Comparison of ENCODE assay signal across 8 mouse cellular contexts in the genomic region with DNA sequence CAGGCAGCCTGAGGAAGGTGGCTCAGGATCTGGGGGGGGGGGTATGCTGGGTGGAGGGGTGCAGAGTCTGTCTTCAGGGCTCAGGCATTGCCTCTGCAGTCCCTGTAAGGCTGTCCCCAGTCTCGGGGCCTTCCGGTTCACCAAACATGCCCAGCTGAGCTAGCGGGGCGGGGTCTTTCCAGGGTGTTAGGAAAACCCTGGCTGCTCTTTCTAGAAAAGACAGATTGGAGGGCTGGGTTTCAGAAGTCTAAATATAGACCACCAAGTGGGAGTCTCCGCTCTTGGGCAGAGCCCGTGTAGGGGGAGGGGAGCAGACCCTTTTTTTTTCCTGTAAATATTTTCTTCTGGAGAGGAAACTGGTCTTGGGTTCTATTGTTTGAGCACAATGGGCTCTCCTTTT. TPM values are rescaled to one million over a fixed set of nuclear protein-coding genes. Genes with fewer than 3 reads are reported as not detected.
DNase-seq lines count a peak whose midpoint lies in the region; TF ChIP-seq lines count a peak whose summit lies in the region.

No protein-coding gene starts in this region.

- DNase-seq in adrenal gland, postnatal 10 days = peak; percentile 56
- DNase-seq in adrenal gland, postnatal 4 days (ENCODE audit: low spot score in 2 of 2) = no peak
- DNase-seq in brain, embryonic 14.5 days (ENCODE audit: low read depth) = peak; percentile 88
- peak; percentile 67 to 80 for DNase-seq in heart, adult 9 months (ENCODE audit: low spot score in 2 of 2)
- DNase-seq in kidney, adult 9 months = peak; percentile 50
- DNase-seq in lung, postnatal 25 days (ENCODE audit: low spot score) = peak; percentile 84
- DNase-seq in urinary bladder, postnatal 25 days (ENCODE audit: low spot score) = no peak
- DNase-seq in thymus, postnatal 36 days = no peak

- TF ChIP-seq POLR2A in brain, embryonic 14.5 days (IDR thresholded peaks at IDR 0.05; ENCODE audit: borderline replicate concordance, extremely low read depth, insufficient read depth, insufficient read length, poor library complexity, severe bottlenecking) = no peak

- TF ChIP-seq CTCF in brain, embryonic 14.5 days (IDR thresholded peaks at IDR 0.05; ENCODE audit: borderline replicate concordance, extremely low read depth, insufficient read depth, insufficient read length) = no peak

RNA-seq across cellular contexts. Expression of gene Fam129b, which starts 32.4 kb away (rescaled TPM):
- total RNA-seq in adrenal gland, postnatal 10 days (2021) = 10 to 100 TPM; 28.9 to 30.7 TPM
- total RNA-seq in adrenal gland, postnatal 4 days (2021) = 10 to 100 TPM; 30.8 to 35.5 TPM
- 40.2 and 47.0 TPM in 2 replicates for polyA plus RNA-seq in brain, embryonic 14.5 days (2012; rRNA removed)

RNA-seq across cellular contexts. Expression of gene Rpl12, which starts 53.1 kb away (rescaled TPM):
- 100 to 1,000 TPM; 174 to 187 TPM for total RNA-seq in adrenal gland, postnatal 10 days (2021)
- 100 to 1,000 TPM; 274 to 283 TPM for total RNA-seq in adrenal gland, postnatal 4 days (2021)
- polyA plus RNA-seq in brain, embryonic 14.5 days (2012; rRNA removed) = 554 and 748 TPM in 2 replicates

RNA-seq across cellular contexts. Expression of gene Lrsam1, which starts 53.1 kb away (rescaled TPM):
- total RNA-seq in adrenal gland, postnatal 10 days (2021) = 10 to 100 TPM; 14.6 to 23.7 TPM
- 10 to 100 TPM; 23.7 to 26.5 TPM for total RNA-seq in adrenal gland, postnatal 4 days (2021)
- 28.4 and 31.8 TPM in 2 replicates for polyA plus RNA-seq in brain, embryonic 14.5 days (2012; rRNA removed)

Comparison
In these comparisons a context has a peak if more than half of its experiments do, and no peak if none do; other contexts are left out.
1. DNase-seq: peak in adrenal gland, postnatal 10 days (single experiment), brain, embryonic 14.5 days (single experiment), heart, adult 9 months (2 of 2), kidney, adult 9 months (single experiment) and lung, postnatal 25 days (single experiment); none in adrenal gland, postnatal 4 days (0 of 2), urinary bladder, postnatal 25 days (single experiment) and thymus, postnatal 36 days (0 of 2).